9 mouse cellular contexts compared by ENCODE assay signal in genomic region chr7:126369393-126369792, GRCm38 (mm10). TPM values are rescaled to one million over a fixed set of nuclear protein-coding genes. Genes with fewer than 3 reads are reported as not detected.
A peak's percentile ranks its signal among the peaks of the same experiment; 100 is the strongest.
DNase-seq lines count a peak whose midpoint lies in the region; ATAC-seq and TF ChIP-seq lines count a peak whose summit lies in the region.
"Had no signal": no experiment of that assay in that cellular context is flagged by ENCODE, and none has a peak within 500 bp of the region (broad histone marks: within the 10 kb centered on the region; RNA-seq: fewer than 3 reads in every experiment).

Gene Lat, minus strand, starts transcription at chr7:126369570.

- H3K9ac ChIP-seq in heart, embryonic 11.5 days (ENCODE audit: low read depth, low read length): no peak within 1 kb of the TSS
- H3K9ac ChIP-seq in liver, embryonic 12.5 days: no peak within 1 kb of the TSS
- H3K9ac ChIP-seq in forebrain, embryonic 13.5 days: no peak within 1 kb of the TSS

- intact Hi-C loops in heart, postnatal 36 days (cut with DNase I): no loop called here

- TF ChIP-seq CTCF in E14TG2a.4 (conservative IDR thresholded peaks at IDR 0.05; ENCODE audit: low read length): no peak

- ATAC-seq in heart, embryonic 11.5 days (replicated peaks; ENCODE audit: insufficient number of reproducible peaks, low FRiP score, low TSS enrichment): peak; percentile 31; the same call in 1 of the 2 replicates
- peak; percentile 60 for ATAC-seq in liver, embryonic 12.5 days
- no peak for ATAC-seq in forebrain, embryonic 13.5 days
- no peak for ATAC-seq in cerebellum, adult (ENCODE audit: insufficient number of reproducible peaks, low FRiP score, low TSS enrichment)

- H3K36me3 ChIP-seq in heart, embryonic 11.5 days (ENCODE audit: control insufficient read depth, insufficient read depth, low read length): peaks cover 15% of the 10 kb centered on the region; the same call in 1 of the 2 replicates
- peaks cover 58% of the 10 kb centered on the region for H3K36me3 ChIP-seq in E14TG2a.4 (ENCODE audit: insufficient read depth, low read length)
- H3K36me3 ChIP-seq in liver, embryonic 12.5 days: peaks cover 55% of the 10 kb centered on the region
- peaks cover 67% of the 10 kb centered on the region for H3K36me3 ChIP-seq in forebrain, embryonic 13.5 days (ENCODE audit: poor library complexity, severe bottlenecking)

- H3K27ac ChIP-seq in heart, embryonic 11.5 days (ENCODE audit: low read depth, low read length): no peak within 1 kb of the TSS
- H3K27ac ChIP-seq in liver, embryonic 12.5 days: no peak within 1 kb of the TSS
- H3K27ac ChIP-seq in forebrain, embryonic 13.5 days: no peak within 1 kb of the TSS
- H3K27ac ChIP-seq: gastrocnemius, adult 2 months had no signal

- no peak for DNase-seq in heart, postnatal 36 days
- peak; percentile 37 for DNase-seq in spleen, adult 12 weeks (ENCODE audit: low spot score)
- no peak for DNase-seq in right cerebral cortex, adult 18-20 months
- DNase-seq: gastrocnemius, adult 2 months had no signal

- whole genome bisulfite sequencing in heart, embryonic 11.5 days (ENCODE audit: insufficient replicate concordance): 40% methylated on average over 13 of the region's 13 CpGs
- WGBS in liver, embryonic 12.5 days (ENCODE audit: insufficient replicate concordance): 28% methylated on average over 13 of the region's 13 CpGs
- 84% methylated on average over 13 of the region's 13 CpGs for WGBS in forebrain, embryonic 13.5 days

- peak within 1 kb of the TSS; percentile 35 for H3K4me2 ChIP-seq in heart, embryonic 11.5 days
- peak within 1 kb of the TSS; percentile 41 for H3K4me2 ChIP-seq in liver, embryonic 12.5 days
- no peak within 1 kb of the TSS for H3K4me2 ChIP-seq in forebrain, embryonic 13.5 days

- H3K4me3 ChIP-seq in heart, embryonic 11.5 days (ENCODE audit: low read depth, low read length): no peak within 1 kb of the TSS
- peak within 1 kb of the TSS; percentile 81 for H3K4me3 ChIP-seq in E14TG2a.4 (replicated peaks; ENCODE audit: low read length)
- H3K4me3 ChIP-seq in liver, embryonic 12.5 days: peak within 1 kb of the TSS; percentile 28
- no peak within 1 kb of the TSS for H3K4me3 ChIP-seq in forebrain, embryonic 13.5 days
- H3K4me3 ChIP-seq: gastrocnemius, adult 2 months had no signal

- no peaks in the 10 kb centered on the region for H3K27me3 ChIP-seq in heart, embryonic 11.5 days (ENCODE audit: control insufficient read depth, insufficient read depth, low read length)
- H3K27me3 ChIP-seq in E14TG2a.4 (ENCODE audit: insufficient read depth, low read length): peaks cover 5% of the 10 kb centered on the region
- no peaks in the 10 kb centered on the region for H3K27me3 ChIP-seq in liver, embryonic 12.5 days (replicated peaks)
- H3K27me3 ChIP-seq in forebrain, embryonic 13.5 days: no peaks in the 10 kb centered on the region

- H3K9me3 ChIP-seq in heart, embryonic 11.5 days (replicated peaks; ENCODE audit: control insufficient read depth, low read length): no peaks in the 10 kb centered on the region
- no peaks in the 10 kb centered on the region for H3K9me3 ChIP-seq in E14TG2a.4 (ENCODE audit: low read length)
- H3K9me3 ChIP-seq in liver, embryonic 12.5 days (replicated peaks): no peaks in the 10 kb centered on the region
- no peaks in the 10 kb centered on the region for H3K9me3 ChIP-seq in forebrain, embryonic 13.5 days (replicated peaks)

- H3K4me1 ChIP-seq in heart, embryonic 11.5 days (ENCODE audit: control insufficient read depth, insufficient read depth, low read length): no peaks in the 10 kb centered on the region
- H3K4me1 ChIP-seq in E14TG2a.4 (replicated peaks; ENCODE audit: low read depth, low read length): peaks cover 64% of the 10 kb centered on the region
- H3K4me1 ChIP-seq in liver, embryonic 12.5 days: 0 out of 2 replicates have a peak, but pooled peaks cover 7% of the 10 kb centered on the region
- no peaks in the 10 kb centered on the region for H3K4me1 ChIP-seq in forebrain, embryonic 13.5 days

RNA-seq across cellular contexts. Expression of gene Lat, which starts in this region (rescaled TPM):
- 5.1 and 6.1 TPM in 2 replicates for polyA plus RNA-seq in heart, embryonic 11.5 days (2014; fragmentation: Nextera tagmentation; extraction: Ambion mirVana)
- total RNA-seq in heart, postnatal 36 days (2021): under 1 TPM in 1 of 2 experiments, not detected in 1; 0.33 TPM
- polyA plus RNA-seq in liver, embryonic 12.5 days (2016; fragmentation: Nextera tagmentation; extraction: Ambion mirVana): 14.5 and 15.6 TPM in 2 replicates
- 1.0 and 1.9 TPM in 2 replicates for polyA plus RNA-seq in forebrain, embryonic 13.5 days (2015; fragmentation: Nextera tagmentation; extraction: Ambion mirVana)
- total RNA-seq: gastrocnemius, adult 2 months had no signal

Comparison
In these comparisons a context has a peak if more than half of its experiments do, and no peak if none do; other contexts are left out.
1. ATAC-seq: peak in heart, embryonic 11.5 days (single experiment) and liver, embryonic 12.5 days (single experiment); none in forebrain, embryonic 13.5 days (single experiment) and cerebellum, adult (single experiment).
2. H3K4me3 ChIP-seq: peak in E14TG2a.4 (single experiment) and liver, embryonic 12.5 days (single experiment); none in heart, embryonic 11.5 days (single experiment) and forebrain, embryonic 13.5 days (single experiment).